Mouse (Mus musculus) heart, embryonic 12.5 days (tissue): ENCODE measurements around the gene Fzr1. TPM values are rescaled to one million over a fixed set of nuclear protein-coding genes. Genes with fewer than 3 reads are reported as not detected.

Source experiments
- ATAC-seq: fragments of 200-750 bp; cut with Nextera tagmentation; 2 replicates; pipeline ENCODE4 v1.8.0; 2017; ENCODE audit warnings: moderate TSS enrichment, moderate library complexity; ENCODE audit not compliant: insufficient number of reproducible peaks, low FRiP score
- H3K27ac ChIP-seq: fragments of 300-500 bp; sonication (generic); 2 replicates; pipeline ENCODE4 v1.5.1; 2016; ENCODE audit warnings: mild to moderate bottlenecking, moderate library complexity; ENCODE audit not compliant: poor library complexity, severe bottlenecking
- H3K27me3 ChIP-seq: fragments of 300-500 bp; sonication (generic); replicated peaks from 2 replicates; pipeline ENCODE4 v1.6.1; 2016; ENCODE audit warnings: mild to moderate bottlenecking, moderate library complexity
- H3K36me3 ChIP-seq: fragments of 300-500 bp; sonication (generic); 2 replicates; pipeline ENCODE4 v1.6.1; 2016; ENCODE audit warnings: mild to moderate bottlenecking, moderate library complexity
- H3K4me1 ChIP-seq: fragments of 300-500 bp; sonication (generic); replicated peaks from 2 replicates; pipeline ENCODE4 v1.6.1; 2016; ENCODE audit warnings: mild to moderate bottlenecking
- H3K4me2 ChIP-seq: fragments of 300-500 bp; sonication (generic); 2 replicates; pipeline ENCODE4 v1.6.1; 2016; ENCODE audit warnings: mild to moderate bottlenecking, moderate library complexity
- H3K4me3 ChIP-seq: fragments of 300-500 bp; sonication (generic); 2 replicates; pipeline ENCODE4 v1.5.1; 2016; ENCODE audit warnings: mild to moderate bottlenecking
- H3K9ac ChIP-seq: fragments of 300-500 bp; sonication (generic); 2 replicates; pipeline ENCODE4 v1.6.1; 2016; ENCODE audit warnings: mild to moderate bottlenecking, moderate library complexity
- H3K9me3 ChIP-seq: fragments of 300-500 bp; sonication (generic); replicated peaks from 2 replicates; pipeline ENCODE4 v1.6.1; 2016; ENCODE audit warnings: mild to moderate bottlenecking, moderate library complexity
- WGBS: fragments of 180-500 bp; shearing (Covaris S2); methylation state at CpG from one replicate; pipeline ENCODE4 v1.1.7; 2016; 5-methylcytosine and 5-hydroxymethylcytosine counted together
- polyA plus RNA-seq: library from polyadenylated mRNA; unstranded; fragments of >200 nt; fragmentation: Nextera tagmentation; extraction: Ambion mirVana; gene quantifications from 2 replicates; pipeline ENCODE4 v1.2.1, GENCODE M21; 2016

Fzr1 gene
- polyA plus RNA-seq, 1 experiment from 2014 or later, result 99.5 TPM

- 58% methylated on average over 23 of the region's 23 CpGs for WGBS
- peak overlapping the region; percentile 47; the same call in 1 of the 2 replicates for H3K27ac ChIP-seq
- peaks cover 34% of the 10 kb centered on the region for H3K36me3 ChIP-seq
- peak overlapping the region; percentile 52 for H3K9ac ChIP-seq
- H3K27me3 ChIP-seq, result no peaks in the 10 kb centered on the region
- peak; percentile 46 for ATAC-seq
- peaks cover 43% of the 10 kb centered on the region for H3K4me1 ChIP-seq
- H3K9me3 ChIP-seq, result no peaks in the 10 kb centered on the region
- no peak overlapping the region for H3K4me3 ChIP-seq
- no peak overlapping the region for H3K4me2 ChIP-seq
Observed at GRCm38 (mm10) chr10:81389801-81390677, 11.7 kb upstream of the Fzr1 start.

GRCm38 (mm10) chr10:81389373-81389772 lies 11.1 kb upstream of the Fzr1 start:
- H3K27ac ChIP-seq, result peak overlapping the region; percentile 47; the same call in 1 of the 2 replicates
- no peak overlapping the region for H3K4me3 ChIP-seq
- 53% methylated on average over 3 of the region's 3 CpGs for WGBS
- no peaks in the 10 kb centered on the region for H3K9me3 ChIP-seq
- H3K4me2 ChIP-seq, result no peak overlapping the region
- H3K27me3 ChIP-seq, result no peaks in the 10 kb centered on the region
- peak overlapping the region; percentile 52; the same call in 1 of the 2 replicates for H3K9ac ChIP-seq
- H3K4me1 ChIP-seq, result peaks cover 46% of the 10 kb centered on the region
- no peak for ATAC-seq
- peaks cover 34% of the 10 kb centered on the region for H3K36me3 ChIP-seq

- Histone ChIP-seq H3K36me3 (peaks cover 34% of the 10 kb centered on the region), H3K27ac (peak within 1 kb of the TSS; percentile 47; the same call in 1 of the 2 replicates), H3K27me3 (no peaks in the 10 kb centered on the region), H3K4me2 (no peak within 1 kb of the TSS), H3K9ac (peak within 1 kb of the TSS; percentile 52; the same call in 1 of the 2 replicates), H3K4me1 (peaks cover 41% of the 10 kb centered on the region), H3K9me3 (no peaks in the 10 kb centered on the region), H3K4me3 (no peak within 1 kb of the TSS)
- ATAC-seq, result no peak
- WGBS, result 80% methylated on average over 5 of the region's 5 CpGs
Observed at GRCm38 (mm10) chr10:81388505-81389055, 10.3 kb upstream of the Fzr1 start, which contains the start of gene Gm48552. TSS of gene Gm48552 (plus strand) at chr10:81389005.

- Histone ChIP-seq H3K36me3 (peaks cover 34% of the 10 kb centered on the region), H3K4me1 (peaks cover 32% of the 10 kb centered on the region), H3K9ac (no peak overlapping the region), H3K27ac (no peak overlapping the region), H3K4me2 (no peak overlapping the region), H3K4me3 (no peak overlapping the region), H3K27me3 (no peaks in the 10 kb centered on the region), H3K9me3 (no peaks in the 10 kb centered on the region)
- no peak for ATAC-seq
- 93% methylated on average over 20 of the region's 20 CpGs for WGBS
Observed at GRCm38 (mm10) chr10:81387716-81388115, 9.4 kb upstream of the Fzr1 start.

GRCm38 (mm10) chr10:81385603-81386306 lies 7.4 kb upstream of the Fzr1 start:
- 77% methylated on average over 22 of the region's 22 CpGs for WGBS
- Histone ChIP-seq H3K4me3 (peak overlapping the region; percentile 70; the same call in 1 of the 2 replicates), H3K4me1 (peaks cover 40% of the 10 kb centered on the region), H3K9me3 (no peaks in the 10 kb centered on the region), H3K27me3 (no peaks in the 10 kb centered on the region), H3K4me2 (peak overlapping the region; percentile 86), H3K9ac (0 out of 2 replicates have a peak overlapping the region, but pooled peaks have one; percentile 78), H3K27ac (no peak overlapping the region), H3K36me3 (peaks cover 34% of the 10 kb centered on the region)
- no peak for ATAC-seq

GRCm38 (mm10) chr10:81384605-81384982 lies 6.3 kb upstream of the Fzr1 start:
- ATAC-seq, result 0 out of 2 replicates have a peak, but pooled peaks have one; percentile 12
- Histone ChIP-seq H3K36me3 (peaks cover 34% of the 10 kb centered on the region), H3K27me3 (no peaks in the 10 kb centered on the region), H3K4me1 (peaks cover 33% of the 10 kb centered on the region), H3K4me2 (peak overlapping the region; percentile 86), H3K9ac (peak overlapping the region; percentile 78), H3K9me3 (no peaks in the 10 kb centered on the region), H3K27ac (peak overlapping the region; percentile 77), H3K4me3 (peak overlapping the region; percentile 70)
- under 1% methylated on average over 19 of the region's 19 CpGs for WGBS

- peak within 1 kb of the TSS; percentile 77 for H3K27ac ChIP-seq
- peak; percentile 90 for ATAC-seq
- H3K27me3 ChIP-seq, result no peaks in the 10 kb centered on the region
- peaks cover 34% of the 10 kb centered on the region for H3K36me3 ChIP-seq
- peak within 1 kb of the TSS; percentile 70 for H3K4me3 ChIP-seq
- peak within 1 kb of the TSS; percentile 86 for H3K4me2 ChIP-seq
- peaks cover 30% of the 10 kb centered on the region for H3K4me1 ChIP-seq
- 7% methylated on average over 54 of the region's 54 CpGs for WGBS
- H3K9me3 ChIP-seq, result no peaks in the 10 kb centered on the region
- peak within 1 kb of the TSS; percentile 78 for H3K9ac ChIP-seq
Observed at GRCm38 (mm10) chr10:81383802-81384604, 5.7 kb upstream of the Fzr1 start, which contains the start of the genes Dohh and Gm48551. TSS of gene Dohh (plus strand) at chr10:81384428. TSS of gene Gm48551 (plus strand) at chr10:81384466.

GRCm38 (mm10) chr10:81382039-81382438 lies 3.7 kb upstream of the Fzr1 start:
- Histone ChIP-seq H3K27me3 (no peaks in the 10 kb centered on the region), H3K27ac (peak overlapping the region; percentile 58), H3K9ac (no peak overlapping the region), H3K4me3 (no peak overlapping the region), H3K4me1 (peaks cover 34% of the 10 kb centered on the region), H3K9me3 (no peaks in the 10 kb centered on the region), H3K36me3 (peaks cover 14% of the 10 kb centered on the region), H3K4me2 (0 out of 2 replicates have a peak overlapping the region, but pooled peaks have one; percentile 2)
- 37% methylated on average over 5 of the region's 5 CpGs for WGBS
- peak; percentile 16 for ATAC-seq

GRCm38 (mm10) chr10:81379809-81380378 lies 1.6 kb upstream of the Fzr1 start:
- H3K27ac ChIP-seq, result no peak overlapping the region
- peaks cover 40% of the 10 kb centered on the region for H3K4me1 ChIP-seq
- no peak overlapping the region for H3K4me3 ChIP-seq
- no peaks in the 10 kb centered on the region for H3K27me3 ChIP-seq
- no peak for ATAC-seq
- H3K9me3 ChIP-seq, result no peaks in the 10 kb centered on the region
- peaks cover 14% of the 10 kb centered on the region for H3K36me3 ChIP-seq
- no peak overlapping the region for H3K4me2 ChIP-seq
- 84% methylated on average over 6 of the region's 6 CpGs for WGBS
- no peak overlapping the region for H3K9ac ChIP-seq

- peaks cover 19% of the 10 kb centered on the region for H3K36me3 ChIP-seq
- WGBS, result 56% methylated on average over 3 of the region's 3 CpGs
- H3K4me2 ChIP-seq, result peak overlapping the region; percentile 73
- peak overlapping the region; percentile 72 for H3K27ac ChIP-seq
- H3K9me3 ChIP-seq, result no peaks in the 10 kb centered on the region
- H3K4me3 ChIP-seq, result peak overlapping the region; percentile 94
- no peaks in the 10 kb centered on the region for H3K27me3 ChIP-seq
- no peak for ATAC-seq
- H3K4me1 ChIP-seq, result peaks cover 38% of the 10 kb centered on the region
- H3K9ac ChIP-seq, result peak overlapping the region; percentile 65
Observed at GRCm38 (mm10) chr10:81379183-81379553, 852 bp upstream of the Fzr1 start.
